Mouse (Mus musculus): ENCODE measurements around the gene Serinc3. TPM values are rescaled to one million over a fixed set of nuclear protein-coding genes. Genes with fewer than 3 reads are reported as not detected.

The Serinc3 gene
- total and polyA plus RNA-seq, 3 experiments: 345 to 611 (median 467) TPM

DNA sequence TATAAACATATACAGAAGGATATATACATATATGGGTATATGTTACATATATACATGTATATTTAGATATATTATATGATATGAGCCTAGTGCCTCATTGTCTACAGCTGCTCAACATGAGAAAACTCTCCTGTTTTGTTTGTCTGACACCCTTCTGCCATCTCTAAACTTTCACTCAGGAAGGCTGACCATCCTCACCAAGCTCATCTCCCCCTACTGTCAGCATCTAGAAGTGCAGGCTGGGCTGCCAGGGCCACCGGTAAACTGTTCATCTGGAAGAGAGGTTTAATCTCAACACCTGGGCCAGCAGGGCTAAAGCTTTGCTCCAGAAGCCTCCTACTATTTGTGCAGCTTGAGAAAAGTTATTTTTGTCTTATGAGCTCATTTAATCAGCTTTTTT, 45.7 kb downstream of the Serinc3 start:
- TF ChIP-seq MXI1 (IDR thresholded peaks at IDR 0.05; ENCODE audit: low read depth, low read length): no peak
- TF ChIP-seq UBTF (IDR thresholded peaks at IDR 0.05; ENCODE audit: low read depth, low read length): no peak
- TF ChIP-seq ZKSCAN1 (IDR thresholded peaks at IDR 0.05; ENCODE audit: borderline replicate concordance, low read depth, low read length): no peak
- no peak for TF ChIP-seq JUND (conservative IDR thresholded peaks at IDR 0.05; ENCODE audit: low read depth, low read length)
- no peak for TF ChIP-seq IRF4 (IDR thresholded peaks at IDR 0.05; ENCODE audit: low read depth, low read length)
- TF ChIP-seq MAFK (IDR thresholded peaks at IDR 0.05; ENCODE audit: insufficient replicate concordance, low read length): no peak
- no peak for TF ChIP-seq ETS1 (conservative IDR thresholded peaks at IDR 0.05; ENCODE audit: low read depth, low read length)
- 0 out of 2 replicates have a peak, but pooled peaks have one; percentile 17 for TF ChIP-seq MAZ (IDR thresholded peaks at IDR 0.05; ENCODE audit: low read depth, low read length)
- no peak for TF ChIP-seq POLR2A (IDR thresholded peaks at IDR 0.05; ENCODE audit: low read depth, low read length)
- no peak for TF ChIP-seq ZMIZ1 (IDR thresholded peaks at IDR 0.05; ENCODE audit: low read depth, low read length)
- TF ChIP-seq RCOR1 (conservative IDR thresholded peaks at IDR 0.05; ENCODE audit: low read depth, low read length): no peak
- TF ChIP-seq USF1 (IDR thresholded peaks at IDR 0.05; ENCODE audit: low read depth, low read length): no peak
- no peak for TF ChIP-seq E2F4 (IDR thresholded peaks at IDR 0.05; ENCODE audit: insufficient replicate concordance, low read depth, low read length)
- no peak for TF ChIP-seq PAX5 (IDR thresholded peaks at IDR 0.05; ENCODE audit: low read length)
- no peak for TF ChIP-seq ZC3H11A (IDR thresholded peaks at IDR 0.05; ENCODE audit: low read depth, low read length)
- no peak for TF ChIP-seq USF2 (conservative IDR thresholded peaks at IDR 0.05; ENCODE audit: low read depth, low read length)
- peak; percentile 85 to 89 for TF ChIP-seq CTCF (conservative IDR thresholded peaks at IDR 0.05 in 1 of 2, IDR thresholded peaks at IDR 0.05 in 1 of 2; ENCODE audit: low read depth in 2 of 2, low read length in 2 of 2)
- no peak for TF ChIP-seq CHD1 (IDR thresholded peaks at IDR 0.05; ENCODE audit: low read depth, low read length)
- TF ChIP-seq NELFE (IDR thresholded peaks at IDR 0.05; ENCODE audit: low read depth, low read length): peak; percentile 32; the same call in 1 of the 2 replicates
- TF ChIP-seq JUN (IDR thresholded peaks at IDR 0.05; ENCODE audit: insufficient read depth, low read depth, low read length): no peak
- no peak for TF ChIP-seq KAT2A (IDR thresholded peaks at IDR 0.05; ENCODE audit: insufficient replicate concordance, low read length)
- no peak for TF ChIP-seq POLR2AphosphoS2 (IDR thresholded peaks at IDR 0.05; ENCODE audit: low read depth, low read length)
- no peak for TF ChIP-seq ZNF384 (IDR thresholded peaks at IDR 0.05; ENCODE audit: low read depth, low read length)
- TF ChIP-seq SMC3 (IDR thresholded peaks at IDR 0.05; ENCODE audit: low read depth, low read length): peak; percentile 68
- TF ChIP-seq TCF12 (IDR thresholded peaks at IDR 0.05; ENCODE audit: low read depth, low read length): peak; percentile 37; the same call in 1 of the 2 replicates
- TF ChIP-seq MAX (IDR thresholded peaks at IDR 0.05; ENCODE audit: low read length): no peak
- no peak for TF ChIP-seq EP300 (IDR thresholded peaks at IDR 0.05; ENCODE audit: low read length)
- TF ChIP-seq RAD21 (IDR thresholded peaks at IDR 0.05; ENCODE audit: low read depth, low read length): peak; percentile 33
- TF ChIP-seq HCFC1 (IDR thresholded peaks at IDR 0.05; ENCODE audit: low read depth, low read length): no peak
- TF ChIP-seq MEF2A (IDR thresholded peaks at IDR 0.05; ENCODE audit: borderline replicate concordance, low read depth, low read length): 0 out of 2 replicates have a peak, but pooled peaks have one; percentile 47
- TF ChIP-seq GABPA (IDR thresholded peaks at IDR 0.05; ENCODE audit: insufficient replicate concordance, low read depth, low read length): no peak
- no peak for TF ChIP-seq NRF1 (IDR thresholded peaks at IDR 0.05; ENCODE audit: low read depth, low read length)
- peak; percentile 30; the same call in 1 of the 2 replicates for TF ChIP-seq ELF1 (IDR thresholded peaks at IDR 0.05; ENCODE audit: low read depth, low read length)
- no peak for TF ChIP-seq CHD2 (IDR thresholded peaks at IDR 0.05; ENCODE audit: low read length)
- no peak for TF ChIP-seq TBP (conservative IDR thresholded peaks at IDR 0.05; ENCODE audit: low read depth, low read length)
- no peak for TF ChIP-seq MYC (IDR thresholded peaks at IDR 0.05; ENCODE audit: low read depth, low read length)
- no peak for TF ChIP-seq BHLHE40 (IDR thresholded peaks at IDR 0.05; ENCODE audit: low read depth, low read length)
- TF ChIP-seq SIN3A (IDR thresholded peaks at IDR 0.05; ENCODE audit: low read length): no peak
- peaks cover 13% of the 10 kb centered on the region for H3K79me2 ChIP-seq (replicated peaks; ENCODE audit: control insufficient read depth, extremely low read depth, insufficient read depth, poor library complexity, severe bottlenecking)
- dilution Hi-C loops (cut with MboI; ENCODE audit: extremely low pct_ligation_motif_present, extremely low pct_unique_long_range_greater_than_20kb, low sequenced_read_pairs): no loop called here
- in situ Hi-C loops (cut with MboI; ENCODE audit: low pct_ligation_motif_present, low pct_unique_long_range_greater_than_20kb, low sequenced_read_pairs): loop anchor here (10.0 kb wide), 1 partner anchor 64 kb away; no protein-coding TSS in a partner anchor
- H3K4me1 ChIP-seq (ENCODE audit: control insufficient read depth in 1 of 2, insufficient read depth in 2 of 2): peaks cover 4 to 40% of the 10 kb centered on the region in 2 experiments; a peak in 3 of 4 replicates
- peaks cover 10% of the 10 kb centered on the region for H3K27me3 ChIP-seq (replicated peaks)
- H3K36me3 ChIP-seq (replicated peaks in 1 of 2; ENCODE audit: control insufficient read depth in 1 of 2, insufficient read depth in 1 of 2, low read length in 1 of 2): no peaks in the 10 kb centered on the region
- no peak overlapping the region for H3K27ac ChIP-seq (ENCODE audit: insufficient read depth, low read depth)
- H3K4me3 ChIP-seq (replicated peaks in 1 of 3; ENCODE audit: low read depth in 2 of 3, low read length in 2 of 3, poor library complexity in 1 of 3): no peak overlapping the region
- no peak overlapping the region for H3K9ac ChIP-seq (ENCODE audit: insufficient read depth, low read depth)
- H3K4me2 ChIP-seq (ENCODE audit: insufficient read depth, low read depth, poor library complexity, severe bottlenecking): no peak overlapping the region
- peak; percentile 75 for DNase-seq (ENCODE audit: extremely low read depth)
- no peaks in the 10 kb centered on the region for H3K9me3 ChIP-seq (replicated peaks; ENCODE audit: low read length)

Measured in CH12.LX (cell line).